Mouse (Mus musculus): Measurements from ENCODE around the gene Chst2.

Chst2 gene

DNA sequence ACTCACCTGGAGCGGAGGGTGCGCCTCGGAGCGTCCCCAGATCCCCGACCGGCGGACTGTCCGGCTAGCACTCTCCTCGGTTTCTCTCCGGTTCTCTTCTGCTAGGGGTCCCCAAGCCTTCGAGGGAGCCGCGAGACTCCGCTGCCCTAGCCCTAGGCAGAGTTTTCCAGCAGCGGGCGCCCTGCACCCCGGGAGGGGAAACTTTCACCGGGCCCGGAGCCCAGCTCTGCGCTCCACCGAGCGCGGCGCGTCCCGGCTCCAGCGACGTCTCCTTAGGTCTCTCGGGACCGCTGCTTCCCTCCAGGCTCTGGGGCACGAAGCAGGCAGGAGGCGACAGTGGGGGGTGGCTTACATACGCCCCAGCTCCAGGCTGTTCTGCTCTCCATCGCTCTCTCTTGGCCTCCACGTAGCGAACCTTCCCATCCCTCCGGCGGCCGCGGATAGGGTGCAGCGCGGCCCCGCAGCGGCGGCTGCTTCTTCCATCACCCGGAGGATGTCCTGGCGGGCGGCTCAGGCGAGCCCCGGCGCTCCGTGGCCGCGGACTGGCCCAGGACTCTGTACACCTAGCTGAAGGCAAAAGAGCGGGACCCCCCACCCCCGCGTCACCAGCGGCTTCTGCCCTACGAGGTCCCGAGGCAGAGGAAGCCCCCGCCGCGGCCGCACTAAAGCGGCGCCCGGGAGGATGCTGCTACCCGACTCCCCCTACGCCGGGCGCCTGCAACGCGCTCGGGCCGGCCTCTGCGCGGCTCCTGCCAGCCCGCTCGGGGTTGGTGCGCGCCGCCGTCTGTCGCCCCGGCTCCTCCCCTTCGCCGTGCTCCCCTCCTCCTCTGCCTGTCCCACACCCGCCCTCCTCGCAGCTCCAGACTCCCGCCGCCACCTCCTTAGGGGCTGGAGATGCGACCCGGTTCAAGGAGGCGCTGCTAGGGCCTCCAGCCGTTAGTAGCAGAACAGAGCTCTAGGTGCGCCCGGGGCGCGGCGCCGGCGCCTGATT lies at the start of gene Chst2:
TSS of gene Chst2 (minus strand) at position 152 of the 991 bp plus-strand sequence.
- peak; percentile 75 for DNase-seq (ENCODE audit: low spot score)

DNA sequence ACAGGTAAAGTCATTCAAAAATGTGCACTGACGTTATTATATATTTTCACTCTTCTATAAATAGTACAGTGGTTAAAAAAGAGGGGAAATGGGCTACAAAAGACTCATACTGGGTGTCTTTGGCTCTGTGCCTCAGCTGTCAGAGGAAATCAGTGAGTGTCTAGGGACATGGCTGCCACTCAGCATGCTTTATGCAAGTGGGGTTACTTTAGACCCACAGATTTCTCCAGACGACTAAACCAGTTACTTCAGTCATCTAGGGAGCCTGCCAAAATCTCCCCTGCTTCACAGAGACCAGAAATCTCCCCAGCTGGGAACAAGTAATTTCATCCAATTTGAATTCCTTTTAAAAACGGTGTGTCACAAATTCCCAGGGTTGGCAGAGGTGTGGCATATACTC lies 45.4 kb upstream of the Chst2 start:
- no peak for DNase-seq (ENCODE audit: low spot score)

DNA sequence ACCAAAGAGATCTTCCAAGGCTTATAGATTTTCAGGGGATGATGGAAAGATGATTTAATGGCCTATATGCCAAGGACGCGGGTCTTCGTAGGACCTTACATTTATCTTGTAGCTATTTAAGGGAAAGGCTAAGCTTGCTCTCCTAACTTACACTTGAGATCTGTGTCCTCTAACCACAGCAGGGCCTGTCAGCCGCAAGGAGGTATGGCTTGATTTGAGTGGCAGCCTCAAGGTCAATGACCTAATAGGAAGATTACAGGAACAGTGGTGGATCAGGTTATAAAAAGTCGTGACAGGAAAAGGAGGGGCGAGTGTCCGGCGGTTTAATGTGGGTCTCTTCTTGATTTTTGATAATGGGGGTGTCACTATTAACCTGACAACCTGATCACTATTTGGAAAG lies 44.1 kb upstream of the Chst2 start:
- no peak for DNase-seq (ENCODE audit: low spot score)

DNA sequence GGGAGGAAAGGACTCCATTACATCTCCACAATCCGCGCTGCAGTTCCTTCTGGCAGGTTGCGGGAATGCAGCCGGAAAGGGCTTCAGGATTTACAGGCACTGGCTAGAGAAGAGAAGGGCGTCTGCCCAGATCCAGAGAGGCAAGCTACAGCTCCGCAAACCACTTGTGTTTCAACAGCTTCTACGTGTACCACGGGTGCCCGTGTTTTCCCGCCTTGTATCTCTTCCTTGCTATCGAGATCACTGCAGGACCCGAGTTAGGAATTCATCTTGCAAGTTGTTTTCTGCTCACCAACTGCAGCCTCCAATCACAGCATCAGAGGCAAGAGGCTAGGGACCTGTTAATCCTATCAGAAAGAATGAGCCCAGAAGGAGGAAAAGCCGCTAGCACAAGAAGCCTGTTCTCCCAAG lies 35.8 kb upstream of the Chst2 start:
- DNase-seq (ENCODE audit: low spot score): peak; percentile 28

DNA sequence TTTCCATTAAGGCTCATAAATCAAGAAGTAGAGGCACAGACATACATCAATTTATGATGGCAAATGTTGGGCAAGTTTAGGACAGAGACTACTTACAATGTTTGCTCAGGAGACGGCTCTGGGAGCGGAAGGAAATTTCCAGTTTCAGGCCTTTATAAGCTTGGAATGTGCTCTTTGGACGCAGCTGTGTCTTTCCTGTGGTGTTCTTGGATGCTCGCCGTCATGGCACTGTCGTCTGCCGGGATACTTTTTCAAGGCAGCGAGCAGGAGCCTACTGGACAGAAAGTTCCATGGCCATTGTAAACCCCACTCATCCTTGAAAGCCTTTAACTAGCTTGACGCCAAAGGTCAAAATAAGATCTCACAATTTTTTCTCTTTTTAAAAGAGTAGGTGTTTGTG lies 31.4 kb upstream of the Chst2 start:
- DNase-seq (ENCODE audit: low spot score): no peak

DNA sequence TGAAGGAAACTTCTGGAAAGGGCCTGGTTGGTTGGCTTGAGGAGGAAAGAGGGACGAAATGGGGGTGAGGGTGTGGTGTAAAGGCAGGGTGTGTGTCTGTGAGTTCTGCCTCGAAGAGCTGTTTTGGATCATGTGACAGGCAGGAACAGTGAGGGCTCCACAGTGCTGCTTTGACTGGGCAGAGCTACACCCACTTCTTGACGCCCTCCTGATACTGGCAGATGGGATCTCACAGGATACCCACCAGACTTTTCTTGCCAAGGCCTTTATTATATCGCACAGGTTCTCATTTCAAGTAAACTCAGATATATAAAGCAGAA lies 29.7 kb upstream of the Chst2 start:
- DNase-seq (ENCODE audit: low spot score): no peak

DNA sequence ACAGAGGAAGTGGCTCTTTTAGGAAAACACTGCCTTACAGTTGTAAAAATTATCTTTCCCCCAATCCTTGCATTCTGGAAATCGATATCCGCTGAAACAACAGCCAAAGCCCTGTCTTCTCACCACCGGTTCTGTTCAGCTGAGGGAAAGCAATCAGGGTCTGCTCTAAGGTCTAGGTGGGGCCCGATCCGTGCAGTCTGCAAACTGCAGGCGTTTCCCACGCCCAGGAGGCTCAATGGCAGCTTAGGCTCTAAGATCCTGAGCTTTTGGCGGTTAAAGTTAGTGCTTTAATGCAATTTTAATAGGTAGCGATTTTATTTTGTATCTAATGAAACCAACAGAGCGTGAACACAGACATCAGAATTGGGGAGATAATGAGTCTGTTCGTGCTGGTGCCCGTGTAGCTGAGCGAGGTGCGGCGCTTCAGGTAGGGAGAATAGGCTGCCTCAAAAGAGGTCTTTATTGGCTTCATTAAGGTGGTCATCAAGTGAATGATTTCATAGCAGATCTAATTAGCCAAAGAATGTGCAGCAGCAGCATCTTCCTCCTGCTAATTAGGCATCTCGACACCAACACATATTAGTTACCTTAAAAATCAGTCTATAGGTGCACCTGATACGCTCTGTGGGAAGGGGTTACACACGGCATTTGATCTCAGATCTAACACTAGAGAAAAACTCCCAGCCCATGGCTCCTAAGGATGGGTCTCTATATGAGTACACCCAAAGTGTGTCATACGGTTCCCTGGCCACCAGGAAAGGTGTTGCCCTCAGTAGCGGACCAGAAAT lies 29.2 kb upstream of the Chst2 start:
- no peak for DNase-seq (ENCODE audit: low spot score)

DNA sequence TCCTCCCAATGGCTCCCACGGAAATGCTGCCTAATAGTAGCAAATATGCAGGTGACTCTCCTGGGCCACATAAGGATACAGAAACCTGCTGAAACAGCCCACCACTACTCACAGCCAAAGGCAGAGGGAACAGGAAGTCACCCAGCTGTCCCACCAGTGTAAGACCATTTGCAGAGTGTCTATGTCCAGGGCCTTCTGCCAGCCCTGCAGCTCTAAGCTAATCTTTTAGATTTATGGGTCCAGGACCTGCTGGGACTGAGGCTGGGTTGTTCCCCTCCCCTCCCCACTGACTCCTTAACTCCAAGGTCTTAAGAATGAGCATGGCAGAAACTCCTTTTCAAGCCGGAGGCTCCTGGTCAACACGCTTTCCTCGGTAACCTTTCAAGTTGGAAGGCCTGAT lies 21.8 kb upstream of the Chst2 start:
- DNase-seq (ENCODE audit: low spot score): no peak

DNA sequence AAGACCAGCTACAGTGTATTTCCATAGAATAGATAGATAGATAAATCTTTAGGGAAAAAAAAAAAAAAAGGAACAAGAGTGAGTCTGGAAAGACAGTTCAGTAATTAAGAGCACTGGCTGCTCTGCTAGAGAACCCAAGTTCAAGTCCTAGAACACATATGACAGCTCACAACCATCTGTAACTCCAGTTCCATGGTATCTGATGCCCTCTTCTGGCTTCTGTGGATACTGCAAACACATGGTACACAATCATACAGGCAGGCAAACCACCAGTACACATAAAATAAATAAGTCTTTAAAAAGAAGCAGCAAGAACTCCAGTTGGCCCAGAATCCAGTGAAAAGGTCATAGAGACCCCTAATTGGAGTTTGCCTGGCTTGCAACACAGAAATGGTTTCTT lies 7.4 kb upstream of the Chst2 start:
- no peak for DNase-seq (ENCODE audit: low spot score)

DNA sequence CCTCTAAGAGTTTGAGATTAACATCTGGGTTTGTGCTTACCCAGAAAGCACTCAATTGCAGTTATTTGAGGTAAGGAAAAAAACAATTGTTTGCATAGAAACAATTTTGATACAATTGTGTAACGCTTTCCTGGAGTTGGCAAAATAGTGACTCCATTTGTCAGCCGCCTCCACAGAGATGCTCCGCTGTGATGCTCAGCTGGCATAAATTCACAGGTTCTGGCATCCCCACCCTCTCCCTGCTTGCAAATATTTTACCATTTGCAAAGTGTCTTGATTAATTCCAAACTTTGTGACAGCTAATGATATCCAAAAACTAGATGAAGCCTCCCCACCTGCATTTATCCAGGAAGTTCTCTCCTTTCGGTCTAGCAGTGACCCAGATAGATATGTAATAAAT lies 5.5 kb upstream of the Chst2 start:
- DNase-seq (ENCODE audit: low spot score): no peak

DNA sequence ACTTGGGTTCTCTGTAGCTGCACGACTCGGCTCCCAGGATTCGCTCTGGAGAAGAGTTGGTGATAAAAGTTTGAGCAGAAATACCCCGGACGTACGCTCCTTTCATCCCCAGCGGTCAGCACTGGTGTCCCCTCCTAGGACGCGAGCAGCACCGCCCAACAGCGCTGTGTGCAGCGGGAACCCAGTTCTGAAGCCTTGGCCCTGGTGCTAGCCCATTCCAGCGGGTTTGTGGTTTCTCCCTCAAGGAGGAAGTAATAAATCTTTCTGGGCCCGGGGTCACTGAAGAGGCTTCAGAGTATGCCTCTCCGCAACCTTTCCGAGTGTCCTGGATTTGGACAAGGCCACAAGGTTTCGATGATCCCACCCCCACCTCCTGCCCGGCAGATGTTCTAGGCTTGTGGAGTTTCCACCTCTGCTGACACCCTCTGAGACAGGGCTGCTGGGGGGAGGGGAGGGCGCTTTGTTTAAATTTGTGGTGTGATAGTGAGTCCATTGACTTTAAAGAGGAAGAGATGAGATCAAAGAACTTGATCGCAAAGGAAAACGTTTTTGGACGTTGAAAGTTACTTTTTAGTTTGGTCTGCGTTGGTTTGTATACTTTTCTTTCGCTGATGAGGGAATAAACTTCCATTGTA lies 1.2 kb upstream of the Chst2 start:
- peak; percentile 18 for DNase-seq (ENCODE audit: low spot score)

DNA sequence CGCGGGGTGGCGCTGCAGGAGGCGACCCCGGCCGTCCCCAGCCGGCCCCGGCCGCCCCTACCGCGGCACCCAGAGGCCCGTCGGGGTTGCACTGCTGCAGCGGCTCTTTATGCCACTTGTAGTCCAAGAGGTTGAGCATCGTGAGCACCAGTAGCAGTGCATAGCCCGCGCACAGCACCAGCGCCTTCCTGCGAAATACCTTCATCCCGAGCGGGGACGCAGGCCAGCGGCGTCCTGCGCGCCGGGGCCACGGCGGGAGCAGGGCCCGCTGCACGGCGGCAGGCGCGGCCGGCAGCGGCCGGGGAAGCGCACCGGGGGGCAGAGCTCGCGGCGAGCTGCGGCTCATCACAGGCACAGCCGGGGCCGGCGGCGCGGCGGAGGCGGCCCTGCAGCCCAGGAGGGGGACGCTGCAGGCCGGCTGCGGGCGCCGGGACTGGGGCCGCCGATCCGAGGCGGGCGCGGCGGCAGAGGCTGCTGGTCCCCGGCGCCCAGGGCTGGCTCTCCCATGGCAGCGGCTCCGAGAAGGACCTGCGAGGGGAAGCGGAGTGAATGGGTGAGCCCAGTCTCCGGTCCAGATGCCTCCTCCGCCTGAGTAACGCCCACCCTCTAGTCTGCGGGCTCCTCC lies 464 bp downstream of the Chst2 start:
- peak; percentile 13 for DNase-seq (ENCODE audit: low spot score)

DNA sequence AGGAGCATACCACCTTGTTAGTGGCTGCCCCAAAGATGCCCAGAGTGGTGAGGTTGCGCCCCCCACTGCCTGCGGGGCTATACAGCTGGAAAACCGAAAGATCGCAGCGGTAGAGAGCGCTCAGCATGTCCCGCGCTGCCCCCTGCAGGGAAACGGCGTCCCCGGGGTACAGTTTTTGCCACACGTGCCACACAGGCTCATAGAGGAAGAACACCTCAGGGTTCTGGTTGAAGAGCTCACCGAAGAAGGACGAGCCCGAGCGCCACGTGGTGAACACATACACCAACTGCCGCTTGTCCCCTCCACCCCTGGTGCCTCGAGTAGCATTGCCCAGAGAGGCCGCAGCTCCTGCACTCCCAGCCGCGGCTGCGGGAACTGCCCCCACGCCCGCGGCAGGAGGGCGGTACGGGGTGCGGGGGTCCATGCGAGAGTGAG lies 994 bp downstream of the Chst2 start:
- peak; percentile 64 for DNase-seq (ENCODE audit: low spot score)

DNA sequence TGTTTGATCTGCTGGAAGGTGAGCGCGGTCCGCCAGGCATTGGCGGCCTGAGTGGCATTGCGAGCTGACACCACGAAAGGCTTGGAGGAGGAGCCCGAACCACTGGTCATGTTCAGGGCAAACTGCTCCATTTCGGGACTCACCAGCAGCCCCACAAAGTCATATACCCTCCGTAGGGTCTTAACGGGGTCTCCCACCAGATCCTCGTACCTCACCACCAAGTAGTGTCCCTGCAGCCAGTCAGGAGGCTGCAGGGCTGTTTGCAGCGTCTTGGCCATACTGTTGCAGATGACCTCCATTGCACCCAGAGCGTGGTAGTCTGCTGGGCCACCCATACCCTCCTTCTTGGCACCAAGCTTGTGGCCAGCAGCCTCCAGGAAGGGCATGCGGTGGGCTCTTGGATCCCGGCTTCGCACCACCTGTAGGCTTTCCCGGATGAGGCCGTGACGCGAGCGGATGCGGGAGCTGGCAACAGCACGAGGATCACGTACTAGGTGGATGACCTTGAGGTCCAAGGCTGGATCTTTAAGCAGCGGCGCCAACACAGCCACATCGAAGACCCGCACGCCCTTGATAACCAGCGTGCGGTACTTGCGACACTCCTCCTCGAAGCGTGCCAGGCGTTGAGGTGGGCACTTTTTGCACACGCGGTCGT lies 1.6 kb downstream of the Chst2 start:
- DNase-seq (ENCODE audit: low spot score): no peak

DNA sequence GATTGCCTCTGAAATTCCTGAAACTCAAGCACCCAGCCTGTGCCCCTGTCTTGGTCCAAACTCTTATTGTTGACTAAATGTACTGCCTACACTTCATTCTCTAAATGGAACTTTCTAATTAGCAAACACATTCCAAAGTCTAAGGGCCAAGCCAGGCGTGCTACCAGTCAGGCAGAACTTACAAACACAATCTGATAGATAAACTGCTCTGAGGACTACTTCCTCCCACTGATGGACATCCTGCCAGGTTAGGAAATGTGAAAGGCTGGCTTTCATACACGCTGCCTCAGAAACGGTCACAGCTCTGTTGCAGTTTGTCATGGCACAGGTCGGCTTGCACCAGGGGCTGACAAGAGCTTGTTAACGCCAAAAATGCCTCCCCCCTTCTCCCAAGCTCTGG lies 4.8 kb downstream of the Chst2 start:
- no peak for DNase-seq (ENCODE audit: low spot score)

DNA sequence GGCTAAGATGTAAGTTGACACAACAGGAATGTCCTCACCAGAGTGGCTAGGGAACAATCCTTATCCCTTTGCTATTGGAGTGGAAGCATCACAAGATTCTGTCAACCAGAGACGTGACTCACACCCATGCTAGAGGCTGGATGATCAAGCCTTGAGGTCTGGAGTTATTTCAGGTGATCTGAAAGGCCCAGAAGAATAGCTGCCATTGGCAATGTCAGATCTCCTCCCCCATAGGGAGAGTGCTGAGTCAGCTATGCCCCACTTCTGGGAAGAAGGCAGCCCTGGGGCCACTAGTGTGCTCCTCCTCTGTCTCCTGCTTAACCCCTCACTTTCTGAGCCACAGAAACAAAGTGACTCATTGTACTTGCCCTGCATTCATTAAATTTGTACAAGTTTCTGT lies 14.5 kb downstream of the Chst2 start:
- DNase-seq (ENCODE audit: low spot score): no peak

DNA sequence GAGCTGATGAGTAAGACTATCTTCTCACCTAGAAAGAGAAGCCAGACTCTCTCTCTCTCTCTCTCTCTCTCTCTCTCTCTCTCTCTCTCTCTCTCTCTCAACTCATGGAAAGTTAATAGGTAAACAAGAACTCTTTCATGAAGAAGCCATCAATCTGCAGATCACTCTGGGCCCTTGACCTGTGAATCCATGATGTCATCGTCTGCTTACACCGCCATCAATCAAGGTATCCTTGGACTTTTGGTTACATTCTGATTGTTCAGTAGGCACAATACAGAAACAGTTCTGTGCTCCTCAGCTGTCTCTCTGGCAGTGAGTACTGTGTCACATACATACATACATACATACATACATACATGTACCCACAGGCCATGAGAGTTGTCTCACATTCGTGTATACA lies 16.6 kb downstream of the Chst2 start:
- no peak for DNase-seq (ENCODE audit: low spot score)

DNA sequence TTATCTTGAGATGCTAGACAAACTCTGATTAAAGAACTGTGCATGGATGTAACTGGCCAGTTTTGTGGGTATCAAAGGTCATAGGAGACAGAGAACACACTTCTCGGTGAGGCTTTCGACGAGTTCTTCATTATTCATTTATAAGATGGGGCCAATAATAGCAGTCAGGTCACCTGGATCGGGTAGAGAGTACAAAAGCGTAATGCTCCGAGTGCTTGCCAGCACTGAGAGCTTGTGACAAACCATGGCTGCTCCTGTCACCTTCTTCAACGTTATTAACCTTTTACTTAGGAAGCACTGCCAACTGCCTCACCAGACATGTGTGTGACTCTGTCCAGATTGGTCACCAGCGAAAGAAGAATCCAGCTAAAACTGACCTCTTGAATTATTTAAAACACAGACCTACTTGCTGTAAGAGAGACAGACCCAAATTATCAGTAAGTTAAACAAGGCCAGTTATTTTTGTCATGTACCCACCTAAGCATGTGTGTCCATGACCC lies 18.6 kb downstream of the Chst2 start:
- no peak for DNase-seq (ENCODE audit: low spot score)

DNA sequence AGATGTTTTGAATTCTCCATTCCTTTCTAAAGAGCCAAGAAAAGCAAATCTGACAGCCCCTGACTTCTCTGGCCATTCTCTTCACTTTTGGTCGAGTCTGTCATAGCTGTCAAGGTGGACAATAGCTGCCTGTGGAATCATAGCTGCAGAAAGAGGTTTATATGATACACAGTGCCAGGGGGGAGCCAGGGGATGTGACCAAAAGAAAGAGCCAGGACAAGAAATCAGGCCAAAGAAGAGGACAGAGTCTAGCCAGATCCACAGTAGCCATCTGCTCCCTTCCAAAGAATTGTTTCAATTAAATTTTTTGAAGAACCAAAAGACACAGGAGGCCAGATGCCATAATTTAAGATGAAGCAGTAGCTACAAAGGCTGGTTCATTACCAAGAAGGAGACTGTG lies 30.6 kb downstream of the Chst2 start:
- no peak for DNase-seq (ENCODE audit: low spot score)

DNA sequence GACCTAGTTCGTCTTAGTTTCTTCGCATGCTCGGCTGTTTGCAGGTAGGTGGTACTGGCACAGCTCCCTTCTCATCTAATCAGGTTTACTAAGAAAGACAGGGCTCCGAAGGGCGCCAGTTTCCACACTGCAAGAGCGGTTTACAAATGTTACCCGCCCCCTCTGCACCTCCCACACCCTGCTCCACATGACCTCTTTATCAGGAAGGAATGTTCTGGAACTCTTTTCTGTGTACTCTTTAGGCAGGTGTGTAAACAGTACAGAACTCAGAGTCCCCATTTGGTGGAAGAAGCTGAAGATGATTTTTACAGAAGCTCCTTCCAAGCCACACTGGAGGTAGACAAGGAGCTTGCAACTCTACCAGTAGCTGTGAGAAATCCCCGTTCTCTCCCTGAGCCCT lies 31.2 kb downstream of the Chst2 start:
- DNase-seq (ENCODE audit: low spot score): no peak

DNA sequence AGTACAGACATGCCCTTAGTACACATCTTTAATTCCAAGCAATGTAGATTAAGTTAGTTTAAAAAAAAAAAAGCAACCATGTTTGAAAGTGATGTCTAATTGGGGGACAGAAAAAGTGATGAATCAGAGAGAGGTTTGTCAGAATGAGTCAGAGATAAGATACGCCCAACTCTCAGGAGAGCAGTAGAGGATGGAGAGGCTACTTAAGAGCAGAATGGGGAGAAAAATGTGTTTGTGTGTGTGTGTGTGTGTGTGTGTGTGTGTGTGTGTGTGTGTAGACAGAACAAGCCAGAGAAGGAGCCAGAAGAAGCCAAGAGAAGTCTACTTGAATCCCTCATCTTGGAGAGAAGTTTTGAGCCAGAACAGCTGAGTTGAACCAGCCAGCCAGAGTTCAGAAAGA lies 32.8 kb downstream of the Chst2 start:
- no peak for DNase-seq (ENCODE audit: low spot score)

DNA sequence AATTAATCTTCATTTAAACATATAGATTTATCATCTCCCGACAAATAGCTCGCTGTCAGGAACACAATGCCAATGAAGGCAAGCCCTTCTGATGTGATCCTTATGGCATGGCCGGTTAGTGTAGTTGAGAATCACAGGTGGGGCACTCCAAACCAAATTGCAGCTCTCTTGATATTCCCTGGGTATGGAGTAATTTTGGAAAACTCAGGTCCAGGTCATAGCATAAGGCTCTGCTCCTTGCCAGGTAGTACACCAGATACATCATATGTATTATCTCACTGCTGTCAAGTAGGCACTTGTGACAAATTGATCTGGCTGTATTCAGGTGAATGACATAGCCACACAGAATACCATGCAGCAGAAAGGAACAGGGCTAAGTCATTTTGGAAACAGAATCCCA lies 40.6 kb downstream of the Chst2 start:
- DNase-seq (ENCODE audit: low spot score): no peak

All from ovary, postnatal 14 days (tissue).